Mouse (Mus musculus): ENCODE measurements around the gene Cort. TPM values are rescaled to one million over a fixed set of nuclear protein-coding genes. Genes with fewer than 3 reads are reported as not detected.

Cort gene
- total and polyA plus RNA-seq, 2 experiments from 2014 or later: not detected

DNA sequence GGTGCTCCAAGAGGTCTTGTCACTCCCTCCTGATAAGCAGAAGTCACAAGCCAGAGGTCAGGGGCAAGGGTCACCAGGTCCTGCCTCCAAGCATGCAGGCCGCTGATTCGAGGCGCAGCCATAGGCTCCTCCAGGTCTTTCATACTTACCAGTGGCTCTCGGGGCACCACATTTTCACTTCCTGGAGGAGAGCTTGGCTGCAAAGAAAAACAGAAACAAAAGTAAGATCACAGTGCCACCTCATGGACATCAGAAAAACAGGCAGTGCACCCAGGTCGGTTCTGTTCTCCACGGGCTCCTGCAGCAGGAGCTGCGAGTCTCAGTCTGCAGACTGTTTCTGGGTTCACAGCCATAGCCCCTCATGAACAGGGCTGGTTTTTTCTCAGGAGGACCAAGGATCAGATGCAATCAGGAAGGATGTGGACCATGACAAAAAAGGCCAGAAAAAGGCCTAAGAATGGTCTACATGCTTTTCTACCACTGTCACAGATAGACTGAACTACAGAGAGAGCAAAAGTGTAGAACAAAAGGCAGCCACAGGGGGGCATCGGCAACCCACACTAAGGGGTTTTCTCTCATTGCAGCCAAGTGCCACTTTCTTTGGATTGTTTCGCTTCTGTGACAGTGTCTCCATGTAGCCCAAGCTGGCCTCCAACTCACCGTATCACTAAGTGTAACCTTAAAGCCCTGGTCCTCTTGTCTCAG lies 50.5 kb downstream of the Cort start:
- no peaks in the 10 kb centered on the region for H3K27me3 ChIP-seq (ENCODE audit: control insufficient read depth, insufficient read depth, low read length)
- H3K36me3 ChIP-seq (replicated peaks; ENCODE audit: control insufficient read depth, insufficient read depth, low read length): peaks cover 19% of the 10 kb centered on the region; the same call in 1 of the 2 replicates
- no peak overlapping the region for H3K4me2 ChIP-seq (ENCODE audit: low read depth, low read length)
- ATAC-seq (ENCODE audit: insufficient read depth, low read depth) (peak; percentile 75), DNase-seq (ENCODE audit: low spot score) (peak; percentile 86)
- no peak for TF ChIP-seq EP300 (IDR thresholded peaks at IDR 0.05; ENCODE audit: low read depth)
- peak; percentile 68 for TF ChIP-seq CTCF (IDR thresholded peaks at IDR 0.05; ENCODE audit: low read depth)
- no peak overlapping the region for H3K4me3 ChIP-seq (ENCODE audit: low read depth, low read length)
- no peak overlapping the region for H3K27ac ChIP-seq (ENCODE audit: low read depth)
- H3K4me1 ChIP-seq (ENCODE audit: control insufficient read depth, insufficient read depth): peaks cover 2% of the 10 kb centered on the region; the same call in 1 of the 2 replicates
- no peak overlapping the region for H3K9ac ChIP-seq (replicated peaks; ENCODE audit: low read depth, low read length)
- no peaks in the 10 kb centered on the region for H3K9me3 ChIP-seq (replicated peaks; ENCODE audit: control insufficient read depth, low read length)
- 27% methylated on average over 10 of the region's 10 CpGs for WGBS

GRCm38 (mm10) chr4:149075073-149075472 lies 51.5 kb downstream of the Cort start:
- TF ChIP-seq CTCF (IDR thresholded peaks at IDR 0.05; ENCODE audit: low read depth) (no peak), EP300 (IDR thresholded peaks at IDR 0.05; ENCODE audit: low read depth) (no peak)
- Histone ChIP-seq H3K27me3 (ENCODE audit: control insufficient read depth, insufficient read depth, low read length) (no peaks in the 10 kb centered on the region), H3K27ac (ENCODE audit: low read depth) (no peak overlapping the region), H3K9me3 (replicated peaks; ENCODE audit: control insufficient read depth, low read length) (no peaks in the 10 kb centered on the region), H3K4me2 (ENCODE audit: low read depth, low read length) (no peak overlapping the region), H3K36me3 (replicated peaks; ENCODE audit: control insufficient read depth, insufficient read depth, low read length) (peaks cover 19% of the 10 kb centered on the region; the same call in 1 of the 2 replicates), H3K9ac (replicated peaks; ENCODE audit: low read depth, low read length) (no peak overlapping the region), H3K4me3 (ENCODE audit: low read depth, low read length) (no peak overlapping the region), H3K4me1 (ENCODE audit: control insufficient read depth, insufficient read depth) (peaks cover 11% of the 10 kb centered on the region; the same call in 1 of the 2 replicates)
- 95% methylated on average over 13 of the region's 13 CpGs for WGBS
- DNase-seq (ENCODE audit: low spot score) (no peak), ATAC-seq (ENCODE audit: insufficient read depth, low read depth) (no peak)

Other genes starting within 250 kb of the Cort start
- 43.9 and 49.2 TPM in 2 replicates for gene Pex14, start 26.9 kb downstream of the Cort start, total RNA-seq (2014; rRNA removed; ENCODE audit: low replicate concordance)
- gene Pex14, start 26.9 kb downstream of the Cort start, polyA plus RNA-seq (2015; fragmentation: Nextera tagmentation; extraction: Ambion mirVana): 35.4 and 38.1 TPM in 2 replicates
- gene Dffa, start 22.6 kb downstream of the Cort start, total RNA-seq (2014; rRNA removed; ENCODE audit: low replicate concordance): 13.3 and 20.8 TPM in 2 replicates
- 22.9 and 26.2 TPM in 2 replicates for gene Dffa, start 22.6 kb downstream of the Cort start, polyA plus RNA-seq (2015; fragmentation: Nextera tagmentation; extraction: Ambion mirVana)
- gene Cenps, start 10.9 kb upstream of the Cort start, total RNA-seq (2014; rRNA removed; ENCODE audit: low replicate concordance): 0.12 and 2.0 TPM in 2 replicates
- gene Cenps, start 10.9 kb upstream of the Cort start, polyA plus RNA-seq (2015; fragmentation: Nextera tagmentation; extraction: Ambion mirVana): 10.3 and 10.7 TPM in 2 replicates
- gene Pgd, start 40.0 kb upstream of the Cort start, total RNA-seq (2014; rRNA removed; ENCODE audit: low replicate concordance): 18.5 and 27.1 TPM in 2 replicates
- gene Pgd, start 40.0 kb upstream of the Cort start, polyA plus RNA-seq (2015; fragmentation: Nextera tagmentation; extraction: Ambion mirVana): 48.4 and 49.8 TPM in 2 replicates
- gene Kif1b, start 180.9 kb upstream of the Cort start, total RNA-seq (2014; rRNA removed; ENCODE audit: low replicate concordance): 62.9 and 63.3 TPM in 2 replicates
- 44.2 and 45.0 TPM in 2 replicates for gene Kif1b, start 180.9 kb upstream of the Cort start, polyA plus RNA-seq (2015; fragmentation: Nextera tagmentation; extraction: Ambion mirVana)